Mouse (Mus musculus) neural tube, embryonic 11.5 days (tissue): ENCODE measurements around the gene Ssbp3. TPM values are rescaled to one million over a fixed set of nuclear protein-coding genes. Genes with fewer than 3 reads are reported as not detected.

Experiments
- polyA plus RNA-seq: library from polyadenylated mRNA; unstranded; fragments of >200 nt; fragmentation: Nextera tagmentation; extraction: Ambion mirVana; gene quantifications from 2 replicates; pipeline ENCODE4 v1.2.1, GENCODE M21; 2014

The Ssbp3 gene
- polyA plus RNA-seq, 1 experiment from 2014 or later: 145 TPM

Other genes starting within 250 kb of the Ssbp3 start
- 96.0 and 114 TPM in 2 replicates for gene Ttc4, start 231.8 kb upstream of the Ssbp3 start, polyA plus RNA-seq
- gene Mroh7, start 179.8 kb upstream of the Ssbp3 start, polyA plus RNA-seq: not detected in 2 replicates
- gene Fam151a, start 176.8 kb upstream of the Ssbp3 start, polyA plus RNA-seq: not detected in 2 replicates
- gene Acot11, start 105.7 kb upstream of the Ssbp3 start, polyA plus RNA-seq: 1.4 and 1.8 TPM in 2 replicates
- gene Mrpl37, start 156.2 kb downstream of the Ssbp3 start, polyA plus RNA-seq: 122 and 124 TPM in 2 replicates
- gene Cyb5rl, start 156.3 kb downstream of the Ssbp3 start, polyA plus RNA-seq: 3.7 and 7.0 TPM in 2 replicates
- 0.24 and 0.64 TPM in 2 replicates for gene Cdcp2, start 186.2 kb downstream of the Ssbp3 start, polyA plus RNA-seq